Comparison of ENCODE assay signal across 9 mouse cellular contexts in genomic region chr7:100663729-100664304, GRCm38 (mm10). TPM values are rescaled to one million over a fixed set of nuclear protein-coding genes. Genes with fewer than 3 reads are reported as not detected.
DNase-seq lines count a peak whose midpoint lies in the region; ATAC-seq lines count a peak whose summit lies in the region.
"Had no signal": no experiment of that assay in that cellular context is flagged by ENCODE, and none has a peak within 500 bp of the region (broad histone marks: within the 10 kb centered on the region; RNA-seq: fewer than 3 reads in every experiment).

No protein-coding gene starts in this region.

- no peak overlapping the region for H3K9ac ChIP-seq in embryonic facial prominence, embryonic 13.5 days
- H3K9ac ChIP-seq in liver, embryonic 13.5 days = no peak overlapping the region
- H3K9ac ChIP-seq in hindbrain, embryonic 14.5 days = 0 out of 2 replicates have a peak overlapping the region, but pooled peaks have one; percentile 7
- peak overlapping the region; percentile 28; the same call in 1 of the 2 replicates for H3K9ac ChIP-seq in midbrain, embryonic 16.5 days (ENCODE audit: low read depth, low read length)
- H3K9ac ChIP-seq: limb, embryonic 15.5 days had no signal

- no peaks in the 10 kb centered on the region for H3K9me3 ChIP-seq in embryonic facial prominence, embryonic 13.5 days
- H3K9me3 ChIP-seq in embryonic facial prominence, embryonic 10.5 days = no peaks in the 10 kb centered on the region
- no peaks in the 10 kb centered on the region for H3K9me3 ChIP-seq in liver, embryonic 13.5 days (replicated peaks)
- H3K9me3 ChIP-seq in hindbrain, embryonic 14.5 days (ENCODE audit: control insufficient read depth, low read length) = no peaks in the 10 kb centered on the region
- H3K9me3 ChIP-seq in midbrain, embryonic 16.5 days (replicated peaks; ENCODE audit: control insufficient read depth, low read length, poor library complexity, severe bottlenecking) = no peaks in the 10 kb centered on the region
- H3K9me3 ChIP-seq: limb, embryonic 15.5 days had no signal

- DNase-seq in embryonic facial prominence, embryonic 10.5 days (ENCODE audit: low spot score) = no peak
- no peak for DNase-seq in liver, embryonic 13.5 days
- DNase-seq in liver = no peak
- DNase-seq in hindbrain, embryonic 14.5 days (ENCODE audit: low spot score) = no peak
- DNase-seq in right cerebral cortex, postnatal 10 days (ENCODE audit: low spot score in 2 of 2) = no peak
- DNase-seq in left cerebral cortex, adult 8-10 months (ENCODE audit: low spot score in 2 of 2) = no peak

- ATAC-seq in embryonic facial prominence, embryonic 13.5 days (ENCODE audit: insufficient number of reproducible peaks, insufficient read depth, low FRiP score, low TSS enrichment, low read depth) = no peak
- ATAC-seq in liver, embryonic 13.5 days (ENCODE audit: low read depth) = no peak
- peak; percentile 47; the same call in 1 of the 2 replicates for ATAC-seq in hindbrain, embryonic 14.5 days (ENCODE audit: low FRiP score)
- ATAC-seq in midbrain, embryonic 16.5 days = peak; percentile 12

- no peaks in the 10 kb centered on the region for H3K27me3 ChIP-seq in embryonic facial prominence, embryonic 13.5 days
- H3K27me3 ChIP-seq in embryonic facial prominence, embryonic 10.5 days (replicated peaks; ENCODE audit: low read depth, poor library complexity, severe bottlenecking) = peaks cover 7% of the 10 kb centered on the region; the same call in 1 of the 2 replicates
- peaks cover 20% of the 10 kb centered on the region; the same call in 1 of the 2 replicates for H3K27me3 ChIP-seq in liver, embryonic 13.5 days
- no peaks in the 10 kb centered on the region for H3K27me3 ChIP-seq in hindbrain, embryonic 14.5 days (ENCODE audit: control insufficient read depth, insufficient read depth, low read length)
- H3K27me3 ChIP-seq in midbrain, embryonic 16.5 days (ENCODE audit: control insufficient read depth, insufficient read depth, low read depth, low read length) = no peaks in the 10 kb centered on the region
- H3K27me3 ChIP-seq: limb, embryonic 15.5 days had no signal

- peaks cover 11% of the 10 kb centered on the region for H3K4me1 ChIP-seq in embryonic facial prominence, embryonic 13.5 days
- peaks cover 16% of the 10 kb centered on the region for H3K4me1 ChIP-seq in embryonic facial prominence, embryonic 10.5 days
- H3K4me1 ChIP-seq in liver, embryonic 13.5 days (replicated peaks) = peaks cover 12% of the 10 kb centered on the region
- H3K4me1 ChIP-seq in hindbrain, embryonic 14.5 days (replicated peaks; ENCODE audit: control insufficient read depth, insufficient read depth, low read length) = 0 out of 2 replicates have a peak, but pooled peaks cover 3% of the 10 kb centered on the region
- H3K4me1 ChIP-seq in midbrain, embryonic 16.5 days (ENCODE audit: control insufficient read depth, insufficient read depth, low read length) = peaks cover 8% of the 10 kb centered on the region

- no peak overlapping the region for H3K4me3 ChIP-seq in embryonic facial prominence, embryonic 13.5 days
- no peak overlapping the region; the same call in 1 of the 2 replicates for H3K4me3 ChIP-seq in embryonic facial prominence, embryonic 10.5 days
- H3K4me3 ChIP-seq in liver, embryonic 13.5 days (replicated peaks) = no peak overlapping the region
- H3K4me3 ChIP-seq in hindbrain, embryonic 14.5 days (replicated peaks; ENCODE audit: low read length) = no peak overlapping the region
- no peak overlapping the region for H3K4me3 ChIP-seq in midbrain, embryonic 16.5 days (ENCODE audit: low read depth, low read length)
- H3K4me3 ChIP-seq: limb, embryonic 15.5 days had no signal

- H3K4me2 ChIP-seq in embryonic facial prominence, embryonic 13.5 days = 0 out of 2 replicates have a peak overlapping the region, but pooled peaks have one; percentile 39
- H3K4me2 ChIP-seq in liver, embryonic 13.5 days = 0 out of 2 replicates have a peak overlapping the region, but pooled peaks have one; percentile 9
- H3K4me2 ChIP-seq in hindbrain, embryonic 14.5 days (replicated peaks) = peak overlapping the region; percentile 26
- peak overlapping the region; percentile 37 for H3K4me2 ChIP-seq in midbrain, embryonic 16.5 days (ENCODE audit: low read length)

- no peak overlapping the region for H3K27ac ChIP-seq in embryonic facial prominence, embryonic 13.5 days
- H3K27ac ChIP-seq in embryonic facial prominence, embryonic 10.5 days (replicated peaks) = no peak overlapping the region; the same call in 1 of the 2 replicates
- H3K27ac ChIP-seq in liver, embryonic 13.5 days = no peak overlapping the region
- no peak overlapping the region for H3K27ac ChIP-seq in hindbrain, embryonic 14.5 days
- H3K27ac ChIP-seq in midbrain, embryonic 16.5 days (ENCODE audit: low read length) = no peak overlapping the region
- H3K27ac ChIP-seq: limb, embryonic 15.5 days had no signal

- no peaks in the 10 kb centered on the region for H3K36me3 ChIP-seq in embryonic facial prominence, embryonic 13.5 days
- no peaks in the 10 kb centered on the region for H3K36me3 ChIP-seq in embryonic facial prominence, embryonic 10.5 days (replicated peaks)
- H3K36me3 ChIP-seq in liver, embryonic 13.5 days = no peaks in the 10 kb centered on the region
- H3K36me3 ChIP-seq in hindbrain, embryonic 14.5 days (replicated peaks; ENCODE audit: control insufficient read depth, insufficient read depth) = no peaks in the 10 kb centered on the region
- H3K36me3 ChIP-seq in midbrain, embryonic 16.5 days (ENCODE audit: control insufficient read depth, insufficient read depth, low read length) = no peaks in the 10 kb centered on the region
- H3K36me3 ChIP-seq: limb, embryonic 15.5 days had no signal

- 68% methylated on average over 11 of the region's 11 CpGs for WGBS in embryonic facial prominence, embryonic 13.5 days
- WGBS in embryonic facial prominence, embryonic 10.5 days = 63% methylated on average over 11 of the region's 11 CpGs
- 54% methylated on average over 11 of the region's 11 CpGs for WGBS in liver, embryonic 13.5 days (ENCODE audit: insufficient replicate concordance)
- 70% methylated on average over 11 of the region's 11 CpGs for WGBS in hindbrain, embryonic 14.5 days
- 52% methylated on average over 11 of the region's 11 CpGs for WGBS in midbrain, embryonic 16.5 days

RNA-seq across cellular contexts. Expression of gene Plekhb1, which starts 1.6 kb away (rescaled TPM):
- polyA plus RNA-seq in embryonic facial prominence, embryonic 13.5 days (2015; fragmentation: Nextera tagmentation; extraction: Ambion mirVana) = 2.8 and 5.1 TPM in 2 replicates
- 4.7 and 4.8 TPM in 2 replicates for polyA plus RNA-seq in embryonic facial prominence, embryonic 10.5 days (2016; fragmentation: Nextera tagmentation; extraction: Ambion mirVana)
- polyA plus RNA-seq in liver, embryonic 13.5 days (2015; fragmentation: Nextera tagmentation; extraction: Ambion mirVana) = 0.41 and 0.49 TPM in 2 replicates
- polyA plus RNA-seq in hindbrain, embryonic 14.5 days (2014; fragmentation: Nextera tagmentation; extraction: Ambion mirVana) = 18.7 and 20.9 TPM in 2 replicates
- 9.7 and 17.4 TPM in 2 replicates for polyA plus RNA-seq in midbrain, embryonic 16.5 days (2015; fragmentation: Nextera tagmentation; extraction: Ambion mirVana)
- total RNA-seq in left cerebral cortex, adult 8-10 months (2022) = 100 to 1,000 TPM; 265 to 312 (median 276) TPM

RNA-seq across cellular contexts. Expression of gene Fam168a, which starts 42.6 kb away (rescaled TPM):
- polyA plus RNA-seq in embryonic facial prominence, embryonic 13.5 days (2015; fragmentation: Nextera tagmentation; extraction: Ambion mirVana) = 56.3 and 60.9 TPM in 2 replicates
- polyA plus RNA-seq in embryonic facial prominence, embryonic 10.5 days (2016; fragmentation: Nextera tagmentation; extraction: Ambion mirVana) = 30.3 and 31.6 TPM in 2 replicates
- 4.5 and 5.4 TPM in 2 replicates for polyA plus RNA-seq in liver, embryonic 13.5 days (2015; fragmentation: Nextera tagmentation; extraction: Ambion mirVana)
- polyA plus RNA-seq in hindbrain, embryonic 14.5 days (2014; fragmentation: Nextera tagmentation; extraction: Ambion mirVana) = 117 and 124 TPM in 2 replicates
- 100 and 104 TPM in 2 replicates for polyA plus RNA-seq in midbrain, embryonic 16.5 days (2015; fragmentation: Nextera tagmentation; extraction: Ambion mirVana)
- 100 to 1,000 TPM; 212 to 237 (median 224) TPM for total RNA-seq in left cerebral cortex, adult 8-10 months (2022)

RNA-seq across cellular contexts. Expression of gene Mrpl48, which starts 55.7 kb away (rescaled TPM):
- polyA plus RNA-seq in embryonic facial prominence, embryonic 13.5 days (2015; fragmentation: Nextera tagmentation; extraction: Ambion mirVana) = 73.9 and 74.6 TPM in 2 replicates
- 56.6 and 58.2 TPM in 2 replicates for polyA plus RNA-seq in embryonic facial prominence, embryonic 10.5 days (2016; fragmentation: Nextera tagmentation; extraction: Ambion mirVana)
- polyA plus RNA-seq in liver, embryonic 13.5 days (2015; fragmentation: Nextera tagmentation; extraction: Ambion mirVana) = 57.0 and 59.8 TPM in 2 replicates
- 86.0 and 89.5 TPM in 2 replicates for polyA plus RNA-seq in hindbrain, embryonic 14.5 days (2014; fragmentation: Nextera tagmentation; extraction: Ambion mirVana)
- polyA plus RNA-seq in midbrain, embryonic 16.5 days (2015; fragmentation: Nextera tagmentation; extraction: Ambion mirVana) = 89.4 and 94.0 TPM in 2 replicates
- total RNA-seq in left cerebral cortex, adult 8-10 months (2022) = 10 to 100 TPM; 70.6 to 83.2 (median 77.7) TPM

RNA-seq across cellular contexts. Expression of gene Rab6a, which starts 56.6 kb away (rescaled TPM):
- polyA plus RNA-seq in embryonic facial prominence, embryonic 13.5 days (2015; fragmentation: Nextera tagmentation; extraction: Ambion mirVana) = 98.9 and 100 TPM in 2 replicates
- 92.1 and 92.3 TPM in 2 replicates for polyA plus RNA-seq in embryonic facial prominence, embryonic 10.5 days (2016; fragmentation: Nextera tagmentation; extraction: Ambion mirVana)
- 40.2 and 46.7 TPM in 2 replicates for polyA plus RNA-seq in liver, embryonic 13.5 days (2015; fragmentation: Nextera tagmentation; extraction: Ambion mirVana)
- polyA plus RNA-seq in hindbrain, embryonic 14.5 days (2014; fragmentation: Nextera tagmentation; extraction: Ambion mirVana) = 321 and 383 TPM in 2 replicates
- 286 and 294 TPM in 2 replicates for polyA plus RNA-seq in midbrain, embryonic 16.5 days (2015; fragmentation: Nextera tagmentation; extraction: Ambion mirVana)
- total RNA-seq in left cerebral cortex, adult 8-10 months (2022) = 100 to 1,000 TPM; 362 to 393 (median 380) TPM

Comparison
In these comparisons a context has a peak if more than half of its experiments do, and no peak if none do; other contexts are left out.
1. ATAC-seq: peak in hindbrain, embryonic 14.5 days (single experiment) and midbrain, embryonic 16.5 days (single experiment); none in embryonic facial prominence, embryonic 13.5 days (single experiment) and liver, embryonic 13.5 days (single experiment).
2. H3K9ac ChIP-seq: peak in hindbrain, embryonic 14.5 days (single experiment) and midbrain, embryonic 16.5 days (single experiment); none in embryonic facial prominence, embryonic 13.5 days (single experiment) and liver, embryonic 13.5 days (single experiment).
3. Peak in every context shown above with its lines, with median percentiles within 50 percentile points of each other: H3K4me2 ChIP-seq.